Mouse (Mus musculus): ENCODE measurements around the gene Hist3h2ba. TPM values are rescaled to one million over a fixed set of nuclear protein-coding genes. Genes with fewer than 3 reads are reported as not detected.

Hist3h2ba gene
- total RNA-seq, 2 experiments from 2014 or later: 103 to 124 TPM

Small RNAs within 50 kb of the gene (microRNA-seq; reads per million reads assigned to microRNA genes)
- gene Gm44313: 1.0 reads per million

Other genes starting within 250 kb of the Hist3h2ba start
- not detected for gene Olfr319, start 249.8 kb upstream of the Hist3h2ba start, total RNA-seq (2021)
- gene Olfr318, start 224.9 kb upstream of the Hist3h2ba start, total RNA-seq (2021): under 1 TPM in 1 of 2 experiments, not detected in 1; 0.11 TPM
- gene Olfr317, start 209.7 kb upstream of the Hist3h2ba start, total RNA-seq (2021): not detected
- 1 to 10 TPM in 1 of 2 experiments, under 1 TPM in 1; 0.79 to 1.0 TPM for gene Olfr316, start 196.2 kb upstream of the Hist3h2ba start, total RNA-seq (2021)
- gene Olfr315, start 175.7 kb upstream of the Hist3h2ba start, total RNA-seq (2021): not detected
- gene Olfr314, start 166.0 kb upstream of the Hist3h2ba start, total RNA-seq (2021): not detected
- 1 to 10 TPM; 2.2 to 2.9 TPM for gene Fam183b, start 147.0 kb upstream of the Hist3h2ba start, total RNA-seq (2021)
- gene Olfr313, start 133.9 kb upstream of the Hist3h2ba start, total RNA-seq (2021): not detected
- not detected for gene Olfr312, start 119.7 kb upstream of the Hist3h2ba start, total RNA-seq (2021)
- gene Olfr311, start 109.7 kb upstream of the Hist3h2ba start, total RNA-seq (2021): not detected
- gene Gm12258, start 101.8 kb upstream of the Hist3h2ba start, total RNA-seq (2021): 10 to 100 TPM; 17.0 to 24.1 TPM
- 10 to 100 TPM in 1 of 2 experiments, 1 to 10 TPM in 1; 9.6 to 10.9 TPM for gene 2810021J22Rik, start 81.7 kb upstream of the Hist3h2ba start, total RNA-seq (2021)
- 10 to 100 TPM in 1 of 2 experiments, 1 to 10 TPM in 1; 8.2 to 10.4 TPM for gene Zfp39, start 44.7 kb upstream of the Hist3h2ba start, total RNA-seq (2021)
- not detected for gene Btnl10, start 31.0 kb upstream of the Hist3h2ba start, total RNA-seq (2021)
- 100 to 1,000 TPM; 450 to 542 TPM for gene Rnf187, start 10.0 kb upstream of the Hist3h2ba start, total RNA-seq (2021)
- 10 to 100 TPM; 60.9 to 64.1 TPM for gene Hist3h2a, start 5.8 kb downstream of the Hist3h2ba start, total RNA-seq (2021)
- gene Trim17, start 5.8 kb downstream of the Hist3h2ba start, total RNA-seq (2021): 1 to 10 TPM; 4.8 to 5.7 TPM
- gene Trim11, start 29.2 kb downstream of the Hist3h2ba start, total RNA-seq (2021): 10 to 100 TPM; 21.0 to 24.9 TPM
- 1 to 10 TPM; 2.4 to 2.7 TPM for gene Obscn, start 187.5 kb downstream of the Hist3h2ba start, total RNA-seq (2021)
- gene Iba57, start 214.8 kb downstream of the Hist3h2ba start, total RNA-seq (2021): 1 to 10 TPM; 6.8 to 7.8 TPM
- gene Gjc2, start 234.3 kb downstream of the Hist3h2ba start, total RNA-seq (2021): 10 to 100 TPM; 10.1 to 17.5 TPM
- 100 to 1,000 TPM; 128 to 152 TPM for gene Guk1, start 243.3 kb downstream of the Hist3h2ba start, total RNA-seq (2021)

All from left cerebral cortex, postnatal 36 days (tissue).